Mouse (Mus musculus) liver, postnatal 0 days (tissue): ENCODE data around the gene Gpr68.

ENCODE experiments used
- CTCF ChIP-seq: sonication (generic); IDR thresholded peaks from 2 replicates; pipeline ENCODE4 v1.5.1; 2016; ENCODE audit warnings: antibody characterized with exemption, low read depth
- EP300 ChIP-seq: IDR thresholded peaks from 2 replicates; pipeline ENCODE4 v1.6.1; 2016; ENCODE audit warnings: antibody characterized with exemption, low read depth, mild to moderate bottlenecking

- TF ChIP-seq CTCF (no peak), EP300 (no peak)
Measured at GRCm38 (mm10) chr12:100903761-100904160, 4.2 kb downstream of the Gpr68 start.
